ENCODE assay signal across 14 mouse cellular contexts in the genomic region with DNA sequence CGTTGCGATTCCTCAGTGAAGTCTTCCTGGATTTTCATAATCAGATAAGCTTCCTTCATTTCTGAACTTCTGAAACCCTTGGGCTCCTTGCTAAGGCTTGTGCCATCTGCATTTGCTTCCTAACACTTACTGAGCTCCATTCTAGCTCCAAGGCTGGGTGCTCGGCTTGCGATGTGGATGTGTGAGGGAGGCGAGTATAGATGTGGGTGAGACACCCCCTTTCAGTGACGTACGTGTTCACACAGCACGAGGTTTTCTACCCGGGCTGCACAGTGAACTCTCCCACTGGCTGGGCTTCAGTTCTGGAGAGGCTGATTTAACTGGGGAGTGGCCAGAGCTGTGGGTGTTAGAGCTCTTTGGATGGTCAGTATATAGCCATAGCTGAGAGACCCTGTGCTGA.
"Had no signal": no experiment of that assay in that cellular context is flagged by ENCODE, and none has a peak within 500 bp of the region (broad histone marks: within the 10 kb centered on the region; RNA-seq: fewer than 3 reads in every experiment).

No protein-coding gene starts in this region.

- H3K27me3 ChIP-seq: midbrain, embryonic 12.5 days; neural tube, embryonic 12.5 days; stomach, embryonic 15.5 days had no signal

- DNase-seq: lung, adult 18-20 months; lung, embryonic 14.5 days; lung, postnatal 10 days; lung, postnatal 4 days; midbrain, embryonic 14.5 days; right cerebral cortex, postnatal 14 days; thymus, adult 2 months; thymus, postnatal 25 days; thymus, postnatal 4 days had no signal

- H3K9me3 ChIP-seq: midbrain, embryonic 12.5 days; neural tube, embryonic 12.5 days; stomach, embryonic 15.5 days had no signal

- H3K4me2 ChIP-seq: lung, embryonic 14.5 days; midbrain, embryonic 12.5 days; neural tube, embryonic 12.5 days; stomach, embryonic 15.5 days had no signal

- H3K4me3 ChIP-seq: midbrain, embryonic 10.5 days; midbrain, embryonic 12.5 days; neural tube, embryonic 12.5 days; stomach, embryonic 15.5 days had no signal

- H3K9ac ChIP-seq: lung, embryonic 14.5 days; midbrain, embryonic 12.5 days; neural tube, embryonic 12.5 days; stomach, embryonic 15.5 days had no signal

- H3K27ac ChIP-seq: midbrain, embryonic 10.5 days; midbrain, embryonic 12.5 days; neural tube, embryonic 12.5 days; stomach, embryonic 15.5 days; stomach, postnatal 0 days had no signal
